Mouse (Mus musculus): ENCODE results near the gene Setd3.

Gene Setd3

GRCm38 (mm10) chr12:108072907-108073306 lies 106.2 kb downstream of the Setd3 start:
- DNase-seq (ENCODE audit: low read depth, low spot score): no peak

GRCm38 (mm10) chr12:108070685-108071662 lies 108.1 kb downstream of the Setd3 start:
- DNase-seq (ENCODE audit: low read depth, low spot score): no peak

- no peak for DNase-seq (ENCODE audit: low read depth, low spot score)
These were observed 109.6 kb downstream of the Setd3 start for GRCm38 (mm10) chr12:108069504-108069903.

- no peak for DNase-seq (ENCODE audit: low read depth, low spot score)
These were observed 111.2 kb downstream of the Setd3 start for GRCm38 (mm10) chr12:108067811-108068375.

GRCm38 (mm10) chr12:108067231-108067630 lies 111.9 kb downstream of the Setd3 start:
- DNase-seq (ENCODE audit: low read depth, low spot score): no peak

- DNase-seq (ENCODE audit: low read depth, low spot score): no peak
These were observed 114.6 kb downstream of the Setd3 start for GRCm38 (mm10) chr12:108064396-108064998.

GRCm38 (mm10) chr12:108063986-108064385 lies 115.1 kb downstream of the Setd3 start:
- DNase-seq (ENCODE audit: low read depth, low spot score): no peak

- DNase-seq (ENCODE audit: low read depth, low spot score): no peak
These were observed 117.0 kb downstream of the Setd3 start for GRCm38 (mm10) chr12:108062137-108062536.

- no peak for DNase-seq (ENCODE audit: low read depth, low spot score)
These were observed 117.5 kb downstream of the Setd3 start for GRCm38 (mm10) chr12:108061661-108062060.
